Mouse (Mus musculus) thymus, adult 2 months (tissue): ENCODE measurements around the gene Heatr5a. TPM values are rescaled to one million over a fixed set of nuclear protein-coding genes. Genes with fewer than 3 reads are reported as not detected.

ENCODE experiments used
- DNase-seq: peaks from one replicate; pipeline ENCODE4 v3.0.0; 2021
- H3K27ac ChIP-seq: fragments of 200-500 bp; 2 replicates; pipeline ENCODE4 v1.5.1; 2012; ENCODE audit warnings: low read length, control low read depth; ENCODE audit not compliant: control insufficient read depth, insufficient read depth
- H3K27me3 ChIP-seq: fragments of 200-500 bp; 2 replicates; pipeline ENCODE4 v1.6.1; 2012; ENCODE audit warnings: mild to moderate bottlenecking, low read length, moderate library complexity, mixed read lengths; ENCODE audit not compliant: control insufficient read depth, insufficient read depth
- H3K36me3 ChIP-seq: fragments of 200-500 bp; 2 replicates; pipeline ENCODE4 v1.6.1; 2012; ENCODE audit warnings: mild to moderate bottlenecking, low read length, moderate library complexity; ENCODE audit not compliant: control insufficient read depth, insufficient read depth
- H3K4me1 ChIP-seq: fragments of 200-500 bp; replicated peaks from 2 replicates; pipeline ENCODE4 v1.6.1; 2012; ENCODE audit warnings: low read length; ENCODE audit not compliant: control insufficient read depth, insufficient read depth
- H3K4me3 ChIP-seq: fragments of 200-500 bp; 2 replicates; pipeline ENCODE4 v1.5.1; 2012; ENCODE audit warnings: mild to moderate bottlenecking, low read length, control low read depth, moderate library complexity; ENCODE audit not compliant: control insufficient read depth, insufficient read depth
- CTCF ChIP-seq: fragments of 200-500 bp; IDR thresholded peaks from 2 replicates; pipeline ENCODE4 v1.5.1; 2012; ENCODE audit warnings: mild to moderate bottlenecking, control low read depth, low read length, moderate library complexity, borderline replicate concordance; ENCODE audit not compliant: control insufficient read depth, poor library complexity, insufficient read depth; ENCODE audit errors: extremely low read depth
- POLR2A ChIP-seq: fragments of 200-500 bp; IDR thresholded peaks from 2 replicates; pipeline ENCODE4 v1.6.1; 2012; ENCODE audit warnings: mild to moderate bottlenecking, low read length, control low read depth, moderate library complexity; ENCODE audit not compliant: control insufficient read depth, poor library complexity, insufficient read depth; ENCODE audit errors: extremely low read depth
- WGBS: fragments of 180-500 bp; shearing (Covaris S2); methylation state at CpG from one replicate; pipeline ENCODE4 v1.1.7; 2018; 5-methylcytosine and 5-hydroxymethylcytosine counted together
- polyA plus RNA-seq: library from polyadenylated mRNA; depleted of rRNA; stranded (reverse); fragments of >200 nt; gene quantifications from 2 replicates; pipeline ENCODE4 v1.2.3, GENCODE M21; 2012

Heatr5a gene
- polyA plus RNA-seq, 1 experiment = 39.9 TPM

- DNase-seq = no peak
- Histone ChIP-seq H3K4me1 (peaks cover 3% of the 10 kb centered on the region), H3K36me3 (no peaks in the 10 kb centered on the region), H3K27me3 (no peaks in the 10 kb centered on the region), H3K4me3 (no peak overlapping the region), H3K27ac (no peak overlapping the region)
- WGBS = 74% methylated on average over 7 of the region's 7 CpGs
- no peak for TF ChIP-seq CTCF
- TF ChIP-seq POLR2A = no peak
Observed at GRCm38 (mm10) chr12:51855453-51855852, 115.7 kb downstream of the Heatr5a start.

- no peak for TF ChIP-seq CTCF
- TF ChIP-seq POLR2A = no peak
- peaks cover 3% of the 10 kb centered on the region for H3K4me1 ChIP-seq
- H3K4me3 ChIP-seq = no peak overlapping the region
- no peaks in the 10 kb centered on the region for H3K27me3 ChIP-seq
- WGBS = 45% methylated on average over 4 of the region's 4 CpGs
- H3K36me3 ChIP-seq = no peaks in the 10 kb centered on the region
- no peak overlapping the region for H3K27ac ChIP-seq
- DNase-seq = no peak
Observed at GRCm38 (mm10) chr12:51851617-51852016, 119.5 kb downstream of the Heatr5a start.

- no peak for TF ChIP-seq CTCF
- no peak for TF ChIP-seq POLR2A
- 57% methylated on average over 3 of the region's 3 CpGs for WGBS
- H3K4me1 ChIP-seq = peaks cover 1% of the 10 kb centered on the region
Observed at GRCm38 (mm10) chr12:51851155-51851554, 120.0 kb downstream of the Heatr5a start.

GRCm38 (mm10) chr12:51850339-51850738 lies 120.8 kb downstream of the Heatr5a start:
- 71% methylated on average over 4 of the region's 4 CpGs for WGBS
- no peaks in the 10 kb centered on the region for H3K27me3 ChIP-seq
- no peaks in the 10 kb centered on the region for H3K4me1 ChIP-seq
- H3K4me3 ChIP-seq = no peak overlapping the region
- DNase-seq = no peak
- no peak overlapping the region for H3K27ac ChIP-seq
- no peaks in the 10 kb centered on the region for H3K36me3 ChIP-seq
- TF ChIP-seq POLR2A (no peak), CTCF (no peak)

More at GRCm38 (mm10) chr12:51851155-51851554, 120.0 kb downstream of the Heatr5a start:
- H3K27ac ChIP-seq = no peak overlapping the region
- no peaks in the 10 kb centered on the region for H3K36me3 ChIP-seq
- H3K27me3 ChIP-seq = no peaks in the 10 kb centered on the region
- H3K4me3 ChIP-seq = no peak overlapping the region
- DNase-seq = no peak

GRCm38 (mm10) chr12:51849902-51850301 lies 121.2 kb downstream of the Heatr5a start:
- TF ChIP-seq POLR2A (no peak), CTCF (no peak)
- Histone ChIP-seq H3K36me3 (no peaks in the 10 kb centered on the region), H3K4me1 (no peaks in the 10 kb centered on the region), H3K4me3 (no peak overlapping the region), H3K27ac (no peak overlapping the region), H3K27me3 (no peaks in the 10 kb centered on the region)
- DNase-seq = no peak
- 38% methylated on average over 2 of the region's 2 CpGs for WGBS

GRCm38 (mm10) chr12:51847953-51848680 lies 123.0 kb downstream of the Heatr5a start:
- Histone ChIP-seq H3K27ac (no peak overlapping the region), H3K36me3 (no peaks in the 10 kb centered on the region), H3K4me1 (no peaks in the 10 kb centered on the region), H3K4me3 (no peak overlapping the region), H3K27me3 (no peaks in the 10 kb centered on the region)
- TF ChIP-seq POLR2A (no peak), CTCF (no peak)
- DNase-seq = no peak
- 33% methylated on average over 9 of the region's 9 CpGs for WGBS

- Histone ChIP-seq H3K4me3 (no peak overlapping the region), H3K27ac (no peak overlapping the region), H3K27me3 (no peaks in the 10 kb centered on the region), H3K36me3 (no peaks in the 10 kb centered on the region), H3K4me1 (no peaks in the 10 kb centered on the region)
- WGBS = 52% methylated on average over 1 of the region's 1 CpGs
- TF ChIP-seq POLR2A (no peak), CTCF (no peak)
- no peak for DNase-seq
Observed at GRCm38 (mm10) chr12:51845261-51845660, 125.9 kb downstream of the Heatr5a start.
